Mouse (Mus musculus): ENCODE measurements around the gene Slc11a1. TPM values are rescaled to one million over a fixed set of nuclear protein-coding genes. Genes with fewer than 3 reads are reported as not detected.

Gene Slc11a1
- polyA plus RNA-seq, 1 experiment: not detected

GRCm38 (mm10) chr1:74433220-74433619 lies 58.2 kb downstream of the Slc11a1 start:
- Histone ChIP-seq H3K4me1 (ENCODE audit: control insufficient read depth, insufficient read depth, low read length) (no peaks in the 10 kb centered on the region), H3K4me3 (ENCODE audit: insufficient read depth, low read depth, low read length) (no peak overlapping the region), H3K27ac (ENCODE audit: insufficient read depth, low read depth, low read length) (no peak overlapping the region)
- TF ChIP-seq CTCF (IDR thresholded peaks at IDR 0.05; ENCODE audit: insufficient read depth, low read depth, low read length) (no peak), POLR2A (IDR thresholded peaks at IDR 0.05; ENCODE audit: insufficient read depth, low read depth, low read length) (no peak)
- 75% methylated on average over 6 of the region's 6 CpGs for WGBS

GRCm38 (mm10) chr1:74434596-74434995 lies 59.6 kb downstream of the Slc11a1 start:
- no peak overlapping the region for H3K4me3 ChIP-seq (ENCODE audit: insufficient read depth, low read depth, low read length)
- no peak for TF ChIP-seq POLR2A (IDR thresholded peaks at IDR 0.05; ENCODE audit: insufficient read depth, low read depth, low read length)
- TF ChIP-seq CTCF (IDR thresholded peaks at IDR 0.05; ENCODE audit: insufficient read depth, low read depth, low read length): no peak
- 77% methylated on average over 5 of the region's 5 CpGs for WGBS
- no peaks in the 10 kb centered on the region for H3K4me1 ChIP-seq (ENCODE audit: control insufficient read depth, insufficient read depth, low read length)
- no peak overlapping the region for H3K27ac ChIP-seq (ENCODE audit: insufficient read depth, low read depth, low read length)

- Histone ChIP-seq H3K4me1 (ENCODE audit: control insufficient read depth, insufficient read depth, low read length) (no peaks in the 10 kb centered on the region), H3K27ac (ENCODE audit: insufficient read depth, low read depth, low read length) (no peak overlapping the region), H3K4me3 (ENCODE audit: insufficient read depth, low read depth, low read length) (no peak overlapping the region)
- WGBS: 90% methylated on average over 6 of the region's 6 CpGs
- TF ChIP-seq CTCF (IDR thresholded peaks at IDR 0.05; ENCODE audit: insufficient read depth, low read depth, low read length) (no peak), POLR2A (IDR thresholded peaks at IDR 0.05; ENCODE audit: insufficient read depth, low read depth, low read length) (no peak)
Measured at GRCm38 (mm10) chr1:74435563-74435962, 60.6 kb downstream of the Slc11a1 start.

Other genes starting within 250 kb of the Slc11a1 start
- gene Rufy4, start 249.7 kb upstream of the Slc11a1 start, polyA plus RNA-seq (2012; ENCODE audit: insufficient read depth, insufficient read length, low replicate concordance, missing spikeins): not detected in 2 replicates
- gene Cxcr2, start 221.2 kb upstream of the Slc11a1 start, polyA plus RNA-seq (2012; ENCODE audit: insufficient read depth, insufficient read length, low replicate concordance, missing spikeins): not detected in 2 replicates
- gene Cxcr1, start 180.6 kb upstream of the Slc11a1 start, polyA plus RNA-seq (2012; ENCODE audit: insufficient read depth, insufficient read length, low replicate concordance, missing spikeins): not detected in 2 replicates
- gene Arpc2, start 139.1 kb upstream of the Slc11a1 start, polyA plus RNA-seq (2012; ENCODE audit: insufficient read depth, insufficient read length, low replicate concordance, missing spikeins): not detected in 2 replicates
- not detected in 2 replicates for gene Gpbar1, start 96.6 kb upstream of the Slc11a1 start, polyA plus RNA-seq (2012; ENCODE audit: insufficient read depth, insufficient read length, low replicate concordance, missing spikeins)
- not detected in 2 replicates for gene Aamp, start 90.5 kb upstream of the Slc11a1 start, polyA plus RNA-seq (2012; ENCODE audit: insufficient read depth, insufficient read length, low replicate concordance, missing spikeins)
- gene Pnkd, start 90.3 kb upstream of the Slc11a1 start, polyA plus RNA-seq (2012; ENCODE audit: insufficient read depth, insufficient read length, low replicate concordance, missing spikeins): not detected in 2 replicates
- gene Tmbim1, start 69.6 kb upstream of the Slc11a1 start, polyA plus RNA-seq (2012; ENCODE audit: insufficient read depth, insufficient read length, low replicate concordance, missing spikeins): 36.6 TPM in 1 of 2 replicates, not detected in the other
- not detected in 2 replicates for gene Catip, start 13.1 kb upstream of the Slc11a1 start, polyA plus RNA-seq (2012; ENCODE audit: insufficient read depth, insufficient read length, low replicate concordance, missing spikeins)
- not detected in 2 replicates for gene Ctdsp1, start 16.3 kb downstream of the Slc11a1 start, polyA plus RNA-seq (2012; ENCODE audit: insufficient read depth, insufficient read length, low replicate concordance, missing spikeins)
- gene Vil1, start 34.2 kb downstream of the Slc11a1 start, polyA plus RNA-seq (2012; ENCODE audit: insufficient read depth, insufficient read length, low replicate concordance, missing spikeins): not detected in 2 replicates
- not detected in 2 replicates for gene Cnot9, start 130.9 kb downstream of the Slc11a1 start, polyA plus RNA-seq (2012; ENCODE audit: insufficient read depth, insufficient read length, low replicate concordance, missing spikeins)
- gene Plcd4, start 167.7 kb downstream of the Slc11a1 start, polyA plus RNA-seq (2012; ENCODE audit: insufficient read depth, insufficient read length, low replicate concordance, missing spikeins): not detected in 2 replicates
- gene Usp37, start 169.1 kb downstream of the Slc11a1 start, polyA plus RNA-seq (2012; ENCODE audit: insufficient read depth, insufficient read length, low replicate concordance, missing spikeins): not detected in 2 replicates
- gene Zfp142, start 213.1 kb downstream of the Slc11a1 start, polyA plus RNA-seq (2012; ENCODE audit: insufficient read depth, insufficient read length, low replicate concordance, missing spikeins): not detected in 2 replicates
- gene Bcs1l, start 213.1 kb downstream of the Slc11a1 start, polyA plus RNA-seq (2012; ENCODE audit: insufficient read depth, insufficient read length, low replicate concordance, missing spikeins): not detected in 2 replicates
- not detected in 2 replicates for gene Rnf25, start 226.2 kb downstream of the Slc11a1 start, polyA plus RNA-seq (2012; ENCODE audit: insufficient read depth, insufficient read length, low replicate concordance, missing spikeins)
- not detected in 2 replicates for gene Stk36, start 226.2 kb downstream of the Slc11a1 start, polyA plus RNA-seq (2012; ENCODE audit: insufficient read depth, insufficient read length, low replicate concordance, missing spikeins)